Mouse (Mus musculus) heart, adult 2 months (tissue): ENCODE results near the gene Rbm26.

Experiments
- CTCF ChIP-seq: fragments of 200-600 bp; IDR thresholded peaks from 2 replicates; pipeline ENCODE4 v1.8.1; 2022; ENCODE audit warnings: antibody characterized with exemption, mild to moderate bottlenecking, moderate library complexity
- EP300 ChIP-seq: fragments of 200-500 bp; IDR thresholded peaks from 2 replicates; pipeline ENCODE4 v1.6.1; 2011; ENCODE audit warnings: low read depth, low read length, control low read depth; ENCODE audit not compliant: insufficient read depth

- TF ChIP-seq EP300: 0 out of 2 replicates have a peak, but pooled peaks have one; percentile 17
- TF ChIP-seq CTCF: no peak
Measured at GRCm38 (mm10) chr14:105164793-105165192, 12.3 kb downstream of the Rbm26 start.
